Comparison of ENCODE assay signal across 9 mouse cellular contexts in the genomic region with DNA sequence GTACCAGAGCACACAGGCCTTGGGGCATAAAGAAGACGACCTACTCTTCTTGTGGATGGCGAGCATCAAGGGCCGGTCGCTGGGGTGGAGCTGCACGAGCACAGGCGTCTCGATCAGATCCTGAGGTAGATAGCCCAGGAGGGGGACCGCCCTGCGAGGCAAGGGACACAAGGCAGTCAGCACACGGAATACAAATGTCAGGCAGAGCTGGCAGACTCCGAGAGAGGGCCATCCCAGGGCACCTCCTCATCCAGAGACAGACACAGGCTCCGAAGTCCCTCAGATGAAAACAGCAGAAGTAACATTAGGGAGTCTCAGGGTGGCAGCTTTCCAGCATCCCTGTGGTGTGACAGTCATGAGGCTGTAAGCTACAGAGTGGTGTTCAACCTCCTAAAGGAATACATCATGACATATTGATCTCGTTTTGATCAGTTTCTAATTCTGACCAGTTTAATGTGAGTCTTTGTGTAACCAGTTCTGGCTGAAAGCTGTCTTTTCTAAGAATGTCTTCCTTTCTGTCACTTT. TPM values are rescaled to one million over a fixed set of nuclear protein-coding genes. Genes with fewer than 3 reads are reported as not detected.
DNase-seq lines count a peak whose midpoint lies in the region; ATAC-seq and TF ChIP-seq lines count a peak whose summit lies in the region.
"Had no signal": no experiment of that assay in that cellular context is flagged by ENCODE, and none has a peak within 500 bp of the region (broad histone marks: within the 10 kb centered on the region; RNA-seq: fewer than 3 reads in every experiment).

No protein-coding gene starts in this region.

- no peak overlapping the region for H3K4me2 ChIP-seq in heart, embryonic 11.5 days
- H3K4me2 ChIP-seq in lung, embryonic 14.5 days = no peak overlapping the region
- H3K4me2 ChIP-seq in embryonic facial prominence, embryonic 14.5 days (ENCODE audit: low read depth, low read length) = no peak overlapping the region
- no peak overlapping the region for H3K4me2 ChIP-seq in neural tube, embryonic 15.5 days
- H3K4me2 ChIP-seq: liver, embryonic 15.5 days had no signal

- DNase-seq in heart, postnatal 36 days = no peak
- peak; percentile 24 for DNase-seq in lung, embryonic 14.5 days
- no peak for DNase-seq in lung, adult 18-20 months
- DNase-seq in embryonic facial prominence, embryonic 14.5 days (ENCODE audit: low spot score) = no peak
- no peak for DNase-seq in B cell, adult 2 months
- DNase-seq in thymus, postnatal 4 days = no peak

- 82% methylated on average over 13 of the region's 13 CpGs for WGBS in heart, embryonic 11.5 days (ENCODE audit: insufficient replicate concordance)
- 79% methylated on average over 13 of the region's 13 CpGs for WGBS in lung, embryonic 14.5 days
- WGBS in embryonic facial prominence, embryonic 14.5 days = 79% methylated on average over 13 of the region's 13 CpGs
- 86% methylated on average over 13 of the region's 13 CpGs for WGBS in neural tube, embryonic 15.5 days

- peak overlapping the region; percentile 63; the same call in 1 of the 2 replicates for H3K27ac ChIP-seq in heart, embryonic 11.5 days (ENCODE audit: low read depth, low read length)
- H3K27ac ChIP-seq in lung, embryonic 14.5 days (ENCODE audit: low read depth) = peak overlapping the region; percentile 80
- H3K27ac ChIP-seq in embryonic facial prominence, embryonic 14.5 days (replicated peaks; ENCODE audit: low read depth, low read length) = peak overlapping the region; percentile 36; the same call in 1 of the 2 replicates
- peak overlapping the region; percentile 60; the same call in 1 of the 2 replicates for H3K27ac ChIP-seq in neural tube, embryonic 15.5 days (replicated peaks)

- H3K9ac ChIP-seq in heart, embryonic 11.5 days (ENCODE audit: low read depth, low read length) = no peak overlapping the region
- no peak overlapping the region for H3K9ac ChIP-seq in lung, embryonic 14.5 days
- H3K9ac ChIP-seq in embryonic facial prominence, embryonic 14.5 days (ENCODE audit: low read depth, low read length) = no peak overlapping the region
- no peak overlapping the region for H3K9ac ChIP-seq in neural tube, embryonic 15.5 days (replicated peaks)
- H3K9ac ChIP-seq: liver, embryonic 15.5 days had no signal

- peaks cover 14% of the 10 kb centered on the region; the same call in 1 of the 2 replicates for H3K4me1 ChIP-seq in heart, embryonic 11.5 days (ENCODE audit: control insufficient read depth, insufficient read depth, low read length)
- peaks cover 9% of the 10 kb centered on the region for H3K4me1 ChIP-seq in lung, embryonic 14.5 days (ENCODE audit: insufficient read depth)
- H3K4me1 ChIP-seq in embryonic facial prominence, embryonic 14.5 days (ENCODE audit: control insufficient read depth, insufficient read depth, low read length) = peaks cover 10% of the 10 kb centered on the region
- peaks cover 16% of the 10 kb centered on the region for H3K4me1 ChIP-seq in neural tube, embryonic 15.5 days

- ATAC-seq in heart, embryonic 11.5 days (replicated peaks; ENCODE audit: insufficient number of reproducible peaks, low FRiP score, low TSS enrichment) = no peak
- ATAC-seq in lung, embryonic 14.5 days (ENCODE audit: insufficient read depth) = no peak
- no peak for ATAC-seq in embryonic facial prominence, embryonic 14.5 days (ENCODE audit: low read depth)
- no peak for ATAC-seq in neural tube, embryonic 15.5 days (ENCODE audit: low FRiP score)

- intact Hi-C loops in heart, postnatal 36 days (cut with DNase I) = loop anchor here (1.0 kb wide), 1 partner anchor 21 kb away; no protein-coding TSS in a partner anchor

- no peaks in the 10 kb centered on the region for H3K9me3 ChIP-seq in heart, embryonic 11.5 days (replicated peaks; ENCODE audit: control insufficient read depth, low read length)
- no peaks in the 10 kb centered on the region for H3K9me3 ChIP-seq in lung, embryonic 14.5 days (ENCODE audit: low read depth, low read length)
- no peaks in the 10 kb centered on the region for H3K9me3 ChIP-seq in embryonic facial prominence, embryonic 14.5 days (ENCODE audit: control insufficient read depth, low read length)
- no peaks in the 10 kb centered on the region for H3K9me3 ChIP-seq in neural tube, embryonic 15.5 days (replicated peaks)
- H3K9me3 ChIP-seq: liver, embryonic 15.5 days had no signal

- no peak overlapping the region for H3K4me3 ChIP-seq in heart, embryonic 11.5 days (ENCODE audit: low read depth, low read length)
- H3K4me3 ChIP-seq in lung, embryonic 14.5 days (ENCODE audit: low read depth, low read length) = no peak overlapping the region
- no peak overlapping the region for H3K4me3 ChIP-seq in embryonic facial prominence, embryonic 14.5 days (ENCODE audit: low read depth, low read length)
- H3K4me3 ChIP-seq in neural tube, embryonic 15.5 days (replicated peaks) = no peak overlapping the region
- H3K4me3 ChIP-seq: liver, embryonic 15.5 days had no signal

- TF ChIP-seq CTCF in lung, embryonic 14.5 days (IDR thresholded peaks at IDR 0.05; ENCODE audit: low read depth) = no peak

- H3K36me3 ChIP-seq in heart, embryonic 11.5 days (ENCODE audit: control insufficient read depth, insufficient read depth, low read length) = 0 out of 2 replicates have a peak, but pooled peaks cover 3% of the 10 kb centered on the region
- peaks cover 43% of the 10 kb centered on the region for H3K36me3 ChIP-seq in lung, embryonic 14.5 days (ENCODE audit: insufficient read depth)
- H3K36me3 ChIP-seq in embryonic facial prominence, embryonic 14.5 days (ENCODE audit: control insufficient read depth, insufficient read depth, low read length) = peaks cover 17% of the 10 kb centered on the region; the same call in 1 of the 2 replicates
- H3K36me3 ChIP-seq in neural tube, embryonic 15.5 days = peaks cover 51% of the 10 kb centered on the region

- no peaks in the 10 kb centered on the region for H3K27me3 ChIP-seq in heart, embryonic 11.5 days (ENCODE audit: control insufficient read depth, insufficient read depth, low read length)
- H3K27me3 ChIP-seq in lung, embryonic 14.5 days (ENCODE audit: insufficient read depth, low read length) = no peaks in the 10 kb centered on the region
- H3K27me3 ChIP-seq in embryonic facial prominence, embryonic 14.5 days (replicated peaks; ENCODE audit: control insufficient read depth, insufficient read depth, low read length) = no peaks in the 10 kb centered on the region
- no peaks in the 10 kb centered on the region for H3K27me3 ChIP-seq in neural tube, embryonic 15.5 days (replicated peaks)
- H3K27me3 ChIP-seq: liver, embryonic 15.5 days had no signal

RNA-seq across cellular contexts. Expression of a gene that starts 21.8 kb away (rescaled TPM):
- polyA plus RNA-seq in heart, embryonic 11.5 days (2014; fragmentation: Nextera tagmentation; extraction: Ambion mirVana) = 55.2 and 55.7 TPM in 2 replicates
- total RNA-seq in heart, postnatal 36 days (2021) = 10 to 100 TPM; 18.0 to 20.1 TPM
- 53.7 and 56.4 TPM in 2 replicates for polyA plus RNA-seq in lung, embryonic 14.5 days (2014; fragmentation: Nextera tagmentation; extraction: Ambion mirVana)
- polyA plus RNA-seq in embryonic facial prominence, embryonic 14.5 days (2014; fragmentation: Nextera tagmentation; extraction: Ambion mirVana) = 106 and 114 TPM in 2 replicates
- 114 and 172 TPM in 2 replicates for polyA plus RNA-seq in neural tube, embryonic 15.5 days (2015; fragmentation: Nextera tagmentation; extraction: Ambion mirVana)

RNA-seq across cellular contexts. Expression of a gene that starts 23.5 kb away (rescaled TPM):
- polyA plus RNA-seq in heart, embryonic 11.5 days (2014; fragmentation: Nextera tagmentation; extraction: Ambion mirVana) = 2.8 and 4.5 TPM in 2 replicates
- total RNA-seq in heart, postnatal 36 days (2021) = 10 to 100 TPM in 1 of 2 experiments, 1 to 10 TPM in 1; 7.9 to 13.5 TPM
- 6.6 and 8.3 TPM in 2 replicates for polyA plus RNA-seq in lung, embryonic 14.5 days (2014; fragmentation: Nextera tagmentation; extraction: Ambion mirVana)
- polyA plus RNA-seq in embryonic facial prominence, embryonic 14.5 days (2014; fragmentation: Nextera tagmentation; extraction: Ambion mirVana) = 3.9 and 4.7 TPM in 2 replicates
- polyA plus RNA-seq in neural tube, embryonic 15.5 days (2015; fragmentation: Nextera tagmentation; extraction: Ambion mirVana) = 4.9 and 5.3 TPM in 2 replicates

RNA-seq across cellular contexts. Expression of a gene that starts 37.1 kb away (rescaled TPM):
- 110 and 122 TPM in 2 replicates for polyA plus RNA-seq in heart, embryonic 11.5 days (2014; fragmentation: Nextera tagmentation; extraction: Ambion mirVana)
- total RNA-seq in heart, postnatal 36 days (2021) = 10 to 100 TPM; 47.4 to 51.9 TPM
- 140 and 144 TPM in 2 replicates for polyA plus RNA-seq in lung, embryonic 14.5 days (2014; fragmentation: Nextera tagmentation; extraction: Ambion mirVana)
- 138 and 146 TPM in 2 replicates for polyA plus RNA-seq in embryonic facial prominence, embryonic 14.5 days (2014; fragmentation: Nextera tagmentation; extraction: Ambion mirVana)
- 144 and 149 TPM in 2 replicates for polyA plus RNA-seq in neural tube, embryonic 15.5 days (2015; fragmentation: Nextera tagmentation; extraction: Ambion mirVana)

RNA-seq across cellular contexts. Expression of a gene that starts 58.8 kb away (rescaled TPM):
- 2.6 and 4.3 TPM in 2 replicates for polyA plus RNA-seq in heart, embryonic 11.5 days (2014; fragmentation: Nextera tagmentation; extraction: Ambion mirVana)
- 1 to 10 TPM; 4.6 to 5.4 TPM for total RNA-seq in heart, postnatal 36 days (2021)
- 6.9 and 8.0 TPM in 2 replicates for polyA plus RNA-seq in lung, embryonic 14.5 days (2014; fragmentation: Nextera tagmentation; extraction: Ambion mirVana)
- 5.5 and 6.8 TPM in 2 replicates for polyA plus RNA-seq in embryonic facial prominence, embryonic 14.5 days (2014; fragmentation: Nextera tagmentation; extraction: Ambion mirVana)
- 10.0 and 10.3 TPM in 2 replicates for polyA plus RNA-seq in neural tube, embryonic 15.5 days (2015; fragmentation: Nextera tagmentation; extraction: Ambion mirVana)
